Mouse (Mus musculus): ENCODE measurements around the gene Arl14ep.
"Not testable (repeated sequence)": the region's sequence is repeated elsewhere in the genome, so short reads cannot be mapped to it uniquely, and the experiment has no call there.

Arl14ep gene

DNA sequence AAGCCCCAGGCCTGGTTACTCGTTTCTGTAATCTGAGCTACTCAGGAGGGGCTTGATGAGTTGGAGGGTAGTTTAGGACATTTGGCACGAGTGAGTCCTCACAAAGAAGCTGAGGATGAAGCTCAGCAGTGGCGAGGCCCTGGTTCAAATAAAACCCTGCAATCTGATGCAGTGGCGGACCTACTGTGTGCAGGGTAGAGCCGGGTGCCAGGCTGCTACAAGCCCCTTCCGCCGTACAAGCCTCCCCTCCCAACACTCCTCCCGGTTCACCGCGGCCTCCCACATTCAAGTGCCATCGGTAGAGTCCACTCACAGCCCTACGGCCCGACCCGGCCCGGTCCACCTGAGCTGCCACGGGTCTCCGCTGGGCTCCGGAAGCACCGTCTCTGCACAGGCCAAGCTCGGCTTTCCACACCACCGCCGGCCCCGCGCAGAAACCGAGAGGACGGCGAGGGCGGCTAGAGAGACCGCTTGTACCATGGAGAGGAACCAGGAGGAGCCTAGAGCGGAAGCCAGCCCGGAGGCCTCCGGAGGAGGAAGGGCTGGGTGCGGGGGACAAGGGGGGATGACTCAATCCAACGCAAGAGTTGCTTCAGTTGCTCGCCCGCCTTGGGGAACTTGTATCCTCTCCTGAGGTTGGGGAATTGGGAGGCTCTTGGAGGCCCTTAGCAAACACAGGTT, at the start of gene Arl14ep:
Gene Arl14ep (minus strand): TSS at position 466 of the 681 bp plus-strand sequence.
- peak; percentile 94 for DNase-seq

DNA sequence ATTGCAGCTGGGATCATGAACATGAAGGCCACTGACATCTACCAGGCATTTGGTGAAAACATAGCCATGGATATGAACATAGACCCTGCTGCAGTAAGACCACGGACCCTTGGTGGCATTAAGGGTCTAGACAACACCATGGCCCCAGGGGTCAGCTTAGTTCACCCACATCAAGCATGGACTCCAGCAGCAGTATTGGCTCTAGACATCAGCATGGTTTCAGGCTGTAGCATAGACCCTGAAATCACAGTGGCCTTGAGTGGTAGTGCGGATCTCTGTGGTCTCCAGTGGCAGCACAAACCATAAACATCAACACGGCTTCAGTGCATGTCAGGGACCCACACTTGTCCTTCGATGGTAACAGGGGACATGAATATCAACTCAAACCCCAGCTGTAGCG, 48.5 kb upstream of the Arl14ep start:
- no peak for DNase-seq

DNA sequence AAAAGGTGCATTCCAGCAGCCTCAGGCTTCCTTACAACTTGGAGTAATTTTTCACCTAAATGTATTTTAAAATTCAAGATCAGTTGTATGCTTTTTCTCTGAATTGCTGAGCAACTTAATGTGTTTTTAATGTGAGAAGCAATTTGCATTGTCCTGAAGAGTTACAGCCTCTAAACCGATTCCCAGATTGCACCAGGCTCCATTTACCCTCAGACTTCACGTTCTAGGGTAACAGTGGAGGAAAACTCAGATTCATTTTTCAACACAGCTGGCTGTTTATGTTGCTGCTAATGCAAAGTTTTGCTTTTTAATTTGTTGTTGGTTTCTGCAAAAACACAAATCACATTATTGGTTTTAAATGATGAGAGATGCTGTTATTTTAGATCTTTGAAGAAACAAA, 45.1 kb upstream of the Arl14ep start:
- DNase-seq, result no peak

DNA sequence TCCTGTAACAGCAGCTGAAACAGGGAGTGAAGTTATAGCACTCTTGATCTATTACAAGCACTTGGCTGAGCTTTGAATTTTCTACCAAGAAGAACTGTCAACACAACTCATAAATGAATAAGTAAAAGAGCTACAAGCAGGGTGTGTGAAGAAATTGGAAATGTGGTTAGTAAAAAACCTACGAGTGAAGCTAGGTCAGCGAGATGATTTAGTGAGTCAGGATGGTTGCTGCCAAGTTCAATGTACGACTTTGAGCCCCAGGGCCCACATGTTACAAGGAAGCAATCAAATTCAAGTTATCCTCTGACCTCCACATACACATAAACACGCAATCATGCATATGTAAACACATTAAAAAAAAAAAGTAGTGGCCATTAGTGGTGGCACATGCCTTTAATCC, 38.9 kb upstream of the Arl14ep start:
- no peak for DNase-seq

DNA sequence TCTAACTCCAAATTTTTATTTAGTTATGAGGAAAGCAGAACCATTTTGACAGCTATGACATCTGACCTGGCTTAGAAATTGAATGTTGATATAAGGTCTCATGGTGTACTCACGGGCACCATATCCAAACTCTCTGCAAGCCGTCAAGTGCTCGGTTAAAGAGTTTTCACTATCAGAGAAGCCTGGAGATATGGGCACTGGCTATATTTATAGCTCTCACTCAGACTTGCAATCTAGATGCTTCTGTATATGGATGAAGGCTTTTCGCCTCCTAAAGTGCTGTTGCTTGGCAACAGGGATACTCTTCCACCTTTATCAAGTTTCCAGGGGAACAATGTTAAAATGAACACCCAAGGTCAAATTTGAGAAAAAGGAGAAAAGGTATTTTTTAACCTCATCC, 38.1 kb upstream of the Arl14ep start:
- DNase-seq, result no peak

DNA sequence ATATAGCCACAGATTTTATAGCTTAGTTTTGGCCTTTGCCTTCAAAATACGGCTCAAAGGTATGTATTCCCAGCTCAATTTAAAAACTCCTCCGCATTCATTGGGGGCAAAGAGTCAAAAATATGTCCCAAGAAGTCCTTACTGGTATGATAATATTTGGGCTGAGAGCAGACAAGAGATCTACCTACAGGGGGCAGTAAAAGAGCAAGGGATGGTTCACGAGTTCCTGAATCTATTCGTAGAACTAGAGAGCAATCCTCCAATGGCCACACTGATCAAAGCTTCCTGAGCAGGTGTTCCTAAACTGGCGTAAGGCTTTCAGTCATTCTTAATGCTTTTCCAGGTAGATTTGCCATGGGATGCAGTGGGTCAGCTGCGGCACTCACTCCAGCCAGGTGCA, 35.9 kb upstream of the Arl14ep start:
- no peak for DNase-seq

DNA sequence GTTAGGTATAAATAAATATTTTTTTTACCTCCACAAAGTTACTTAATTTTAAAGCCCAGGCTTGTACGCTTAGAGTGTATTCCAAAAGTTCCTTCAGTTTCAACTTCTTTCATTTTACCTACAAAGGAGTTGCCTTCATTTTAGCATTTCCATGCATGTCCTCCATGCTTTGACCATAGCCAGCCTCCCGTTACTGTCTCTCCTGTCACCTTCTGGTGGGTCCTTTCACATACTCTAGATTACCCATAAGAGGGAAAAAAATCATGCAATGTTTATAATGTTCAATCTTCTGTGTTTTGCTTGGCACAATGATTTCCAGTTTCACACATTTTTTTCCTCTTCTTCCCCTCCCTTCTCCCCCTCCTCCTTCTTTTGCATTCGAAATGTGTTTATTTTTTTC, 32.2 kb upstream of the Arl14ep start:
- no peak for DNase-seq

DNA sequence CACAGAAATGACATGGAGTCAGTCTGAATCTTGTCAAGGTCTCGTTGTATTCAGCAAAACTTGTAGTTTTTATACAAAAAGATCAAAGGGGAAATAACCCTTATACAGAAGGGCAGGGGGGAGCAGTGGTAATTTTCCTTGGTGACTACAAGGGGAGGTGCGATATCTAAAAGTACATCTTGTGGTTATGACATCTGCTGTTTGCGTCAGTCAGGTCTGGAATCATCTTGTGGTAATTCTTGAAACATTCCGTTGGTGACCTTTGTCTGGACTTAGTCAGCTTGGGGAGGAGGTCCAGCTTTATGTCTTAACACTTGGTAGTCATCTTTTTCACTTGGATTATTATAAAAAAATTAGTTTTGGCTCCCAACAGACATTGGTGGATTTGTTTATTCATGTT, 31.7 kb upstream of the Arl14ep start:
- DNase-seq, result not testable (repeated sequence)

DNA sequence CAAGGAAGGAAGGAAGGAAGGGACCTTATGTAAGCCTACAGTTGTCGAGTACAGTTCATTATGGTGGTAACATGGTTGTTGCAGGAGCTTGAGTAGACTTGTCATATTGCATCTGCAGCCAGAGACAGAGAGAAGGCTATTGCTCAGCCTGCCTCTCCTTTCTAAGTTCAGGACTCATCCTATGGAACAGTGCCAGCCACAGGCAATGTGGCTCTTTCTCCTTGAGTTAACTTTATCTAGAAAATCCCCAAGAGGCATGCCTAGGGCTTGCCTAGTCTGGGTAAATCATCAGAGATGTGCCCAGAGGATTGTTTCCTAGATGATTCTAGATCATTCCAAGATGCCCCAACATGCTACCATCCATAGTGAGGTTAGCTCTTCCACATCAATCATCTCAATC, 17.0 kb upstream of the Arl14ep start:
- DNase-seq, result no peak

DNA sequence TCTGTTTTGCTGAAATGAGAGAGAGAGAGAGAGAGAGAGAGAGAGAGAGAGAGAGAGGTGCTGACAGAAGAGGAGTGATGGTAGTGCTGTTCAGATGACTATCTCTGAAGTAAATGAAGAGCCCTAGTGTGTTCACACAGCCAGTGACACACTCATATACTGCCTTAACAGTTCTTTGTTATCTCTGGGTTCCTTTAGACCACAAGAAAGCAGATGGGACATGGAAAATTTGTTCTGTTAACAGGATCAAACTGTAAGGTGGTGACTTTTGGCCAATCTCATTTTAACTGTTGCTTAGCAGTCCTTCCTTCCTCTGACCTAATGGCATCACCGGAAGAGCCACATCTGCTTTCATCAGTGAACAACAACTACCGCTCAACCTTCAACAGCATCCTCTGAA, 10.7 kb upstream of the Arl14ep start:
- no peak for DNase-seq

DNA sequence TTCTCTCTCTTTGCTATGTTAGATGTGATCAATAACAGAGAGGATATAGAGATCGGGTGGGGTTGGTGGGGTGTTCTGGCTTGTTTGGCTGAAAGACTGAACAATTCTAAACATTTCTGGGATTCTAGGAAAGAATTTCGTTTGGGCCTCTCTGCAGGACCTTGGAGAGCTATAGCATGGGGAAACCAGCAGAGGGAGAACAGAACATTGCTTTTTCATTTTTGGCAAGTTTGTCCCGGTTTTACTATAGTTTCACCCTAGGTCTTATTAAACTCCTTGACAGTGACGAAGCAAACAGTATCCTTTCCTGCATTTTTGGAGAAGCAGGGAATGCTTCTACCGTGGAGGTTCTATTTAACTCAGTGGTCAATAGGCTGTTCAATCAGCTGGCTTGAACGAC, 8.3 kb upstream of the Arl14ep start:
- no peak for DNase-seq

DNA sequence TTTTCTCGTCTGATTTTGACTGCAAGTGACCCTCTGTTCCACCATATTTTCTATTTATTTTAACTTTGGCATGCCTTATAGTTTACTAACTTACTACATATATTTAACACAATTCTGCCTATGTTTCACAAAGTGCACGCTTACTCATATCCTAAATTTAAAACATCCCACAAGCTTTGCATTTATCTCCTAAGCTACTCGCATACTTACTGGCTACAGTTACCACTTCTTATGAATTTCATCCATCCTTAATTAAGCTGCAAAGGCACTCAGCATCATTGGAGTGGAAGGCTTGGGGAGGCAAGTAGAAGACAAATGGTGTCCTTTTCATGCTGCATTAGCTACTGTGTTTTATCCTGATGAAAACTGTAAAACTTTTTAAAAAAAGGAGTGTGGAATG, 2.2 kb upstream of the Arl14ep start:
- no peak for DNase-seq

DNA sequence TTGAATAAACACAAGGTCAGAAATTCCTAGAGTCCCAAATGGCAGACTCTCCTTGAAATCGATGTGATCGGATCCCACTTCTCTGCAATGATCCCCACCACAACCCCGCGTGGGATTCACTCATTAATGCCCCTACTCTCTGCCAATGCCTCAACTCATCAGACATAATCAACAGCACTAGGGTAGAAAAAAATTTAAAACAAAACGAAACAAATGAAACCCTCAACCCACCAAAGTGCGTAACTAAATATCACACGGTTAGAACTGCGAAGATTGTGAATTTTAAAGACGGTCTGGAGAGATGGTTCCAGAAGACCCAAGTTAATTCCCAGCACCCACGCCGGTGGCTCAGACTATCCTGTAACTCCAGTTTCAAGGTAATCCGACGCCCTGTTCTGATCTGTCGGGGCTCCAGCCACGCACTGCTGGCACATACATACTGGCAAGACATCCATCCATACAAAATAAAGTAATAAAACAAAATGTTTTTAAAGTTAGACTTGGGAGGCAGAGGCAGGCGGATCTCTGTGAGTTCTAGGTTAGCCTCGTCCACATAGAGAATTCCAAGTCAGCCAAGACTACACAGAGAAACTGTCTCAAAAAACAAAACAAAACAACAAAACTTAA, 779 bp downstream of the Arl14ep start:
- DNase-seq, result no peak

DNA sequence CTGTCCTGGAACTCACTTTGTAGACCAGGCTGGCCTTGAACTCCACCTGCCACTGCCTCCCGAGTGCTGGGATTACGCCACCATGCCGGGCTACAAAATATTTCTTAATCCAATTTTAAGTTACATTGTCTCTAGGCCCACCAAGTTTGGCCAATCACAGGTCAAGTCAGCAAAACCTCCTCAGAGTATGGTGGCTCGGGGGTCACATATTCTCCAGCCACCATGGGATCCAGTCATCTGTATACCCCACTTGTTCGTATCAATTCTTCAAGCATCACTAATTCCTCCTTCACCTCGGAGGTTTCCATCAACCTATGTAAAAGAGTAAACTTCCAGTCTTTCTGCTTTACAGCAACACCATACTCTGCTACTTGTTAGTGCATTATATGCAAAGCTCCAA, 1.4 kb downstream of the Arl14ep start:
- DNase-seq, result no peak

DNA sequence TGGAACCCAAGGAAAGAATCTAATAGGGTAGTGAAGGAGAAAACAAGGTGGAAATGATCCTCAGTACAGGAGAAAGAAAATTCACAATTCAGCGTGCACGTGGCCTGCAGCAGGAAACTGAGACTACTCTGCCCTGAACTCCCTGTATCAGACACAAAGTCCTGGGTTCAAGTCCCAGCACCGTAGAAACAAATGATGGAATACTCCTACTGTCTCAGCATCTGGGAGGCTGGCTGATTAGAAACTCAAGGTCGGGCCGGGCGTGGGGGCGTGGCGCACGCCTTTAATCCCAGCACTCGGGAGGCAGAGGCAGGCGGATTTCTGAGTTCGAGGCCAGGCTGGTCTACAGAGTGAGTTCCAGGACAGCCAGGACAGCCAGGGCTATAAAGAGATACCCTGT, 3.3 kb downstream of the Arl14ep start:
- no peak for DNase-seq

DNA sequence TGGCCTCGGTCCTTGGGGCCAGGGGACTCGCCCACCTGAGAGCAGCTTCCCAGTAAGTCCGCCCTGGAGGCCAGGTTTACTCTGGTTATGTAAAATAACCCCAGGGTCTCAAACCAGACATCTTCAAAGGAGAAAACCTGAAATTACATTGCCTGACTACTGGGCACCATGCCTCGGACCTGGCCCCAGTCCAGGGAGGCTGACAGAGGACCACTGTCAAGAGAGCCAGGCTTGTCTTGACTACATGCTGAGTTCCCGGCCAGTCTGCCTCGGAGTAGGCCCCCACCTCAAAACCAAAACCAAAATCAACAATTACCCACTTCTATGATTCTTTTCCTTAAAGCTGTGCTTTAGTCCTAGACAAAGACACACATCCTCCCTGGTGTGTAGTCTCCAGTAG, 5.9 kb downstream of the Arl14ep start:
- DNase-seq, result no peak

DNA sequence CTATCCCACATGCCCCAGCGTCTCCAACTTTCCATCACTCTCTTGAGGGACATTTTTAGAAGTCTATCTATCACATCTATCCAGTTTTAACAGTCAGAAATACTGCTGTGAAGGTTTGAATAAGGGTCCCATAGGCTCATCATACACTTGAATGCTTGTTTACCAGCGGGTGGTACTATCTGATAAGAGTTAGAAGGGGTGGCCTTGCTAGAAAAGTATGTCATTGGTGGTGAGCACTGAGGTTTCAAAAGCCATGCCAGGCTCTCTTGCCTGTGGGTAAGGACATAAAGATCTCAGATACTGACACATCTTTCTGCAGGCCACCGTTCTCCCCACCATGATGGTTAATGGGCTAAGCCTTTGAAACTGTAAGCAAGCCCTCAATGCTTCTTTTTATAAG, 10.7 kb downstream of the Arl14ep start:
- no peak for DNase-seq

DNA sequence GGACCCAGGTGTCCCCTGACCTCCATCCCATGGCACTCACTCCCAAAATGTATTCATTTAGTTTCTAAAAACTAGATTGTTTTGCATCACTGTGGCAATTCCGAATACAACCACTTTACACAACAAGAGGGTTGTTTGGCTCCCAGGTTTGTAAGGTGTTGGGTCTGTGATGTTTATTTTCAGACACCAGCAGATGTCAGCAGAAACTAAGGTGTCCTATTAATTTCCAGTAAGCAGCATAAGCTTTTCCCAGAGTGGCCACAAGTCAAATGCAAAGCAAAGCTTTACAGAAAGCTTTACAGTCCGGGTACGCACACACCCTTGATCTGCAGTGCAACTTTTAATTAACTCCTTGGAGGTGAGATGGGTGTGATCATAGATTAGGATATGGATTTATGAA, 12.6 kb downstream of the Arl14ep start:
- no peak for DNase-seq

DNA sequence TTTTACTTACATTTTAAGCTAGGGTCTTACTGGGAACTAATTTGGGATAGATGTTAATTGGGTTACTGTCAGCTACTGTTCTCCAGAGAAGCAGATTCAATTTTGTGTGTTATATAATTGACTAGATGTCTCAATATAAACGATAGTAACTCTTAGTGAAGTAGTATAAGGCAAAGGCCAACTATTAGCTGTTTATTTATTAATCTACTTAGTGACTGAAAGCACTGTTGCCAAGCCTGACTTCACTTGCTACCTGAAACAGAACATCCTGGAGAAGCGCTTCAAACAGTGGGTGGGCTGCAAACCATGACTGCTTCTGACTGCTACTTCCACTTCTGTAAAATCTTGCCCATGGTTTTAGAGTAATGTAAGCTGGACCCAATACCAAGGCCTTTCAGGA, 13.2 kb downstream of the Arl14ep start:
- DNase-seq, result no peak

DNA sequence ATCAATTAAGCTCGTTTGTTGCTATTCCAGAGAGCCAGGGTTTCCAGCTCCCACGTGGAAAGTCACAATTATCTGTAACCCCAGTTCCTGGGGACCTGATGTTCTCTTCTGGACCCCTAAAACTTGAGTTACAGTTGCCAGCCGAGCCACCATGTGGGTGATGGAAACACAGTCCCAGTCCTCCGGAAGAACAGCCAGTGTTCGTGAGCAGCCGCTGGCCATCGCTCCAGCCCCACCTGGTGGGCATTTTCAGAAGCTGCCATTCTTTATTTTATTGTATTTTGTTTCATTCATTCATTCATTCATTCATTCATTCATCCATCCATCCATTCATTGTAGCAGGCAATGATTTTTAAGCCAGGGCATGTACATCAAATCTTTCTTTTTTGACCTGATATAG, 14.0 kb downstream of the Arl14ep start:
- peak; percentile 58 for DNase-seq

DNA sequence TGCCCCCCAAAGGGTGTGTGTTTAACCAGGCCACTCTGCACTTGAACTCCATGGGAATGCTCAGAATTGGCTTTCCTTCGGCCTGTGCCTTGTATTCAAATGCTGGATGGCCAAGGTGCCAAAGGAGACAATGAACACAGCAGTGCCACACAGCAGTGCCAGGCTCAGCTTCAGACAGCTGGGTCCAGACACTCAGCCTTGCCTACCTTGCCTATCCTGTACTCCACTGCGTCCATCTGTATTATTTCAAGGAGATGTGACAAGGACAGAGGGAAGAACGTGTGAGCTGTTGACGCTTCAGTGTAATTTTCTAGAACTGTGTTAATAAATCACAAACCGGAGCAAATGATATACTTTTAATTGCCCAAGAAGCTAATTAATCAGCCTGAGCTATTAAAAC, 14.8 kb downstream of the Arl14ep start:
- DNase-seq, result no peak

DNA sequence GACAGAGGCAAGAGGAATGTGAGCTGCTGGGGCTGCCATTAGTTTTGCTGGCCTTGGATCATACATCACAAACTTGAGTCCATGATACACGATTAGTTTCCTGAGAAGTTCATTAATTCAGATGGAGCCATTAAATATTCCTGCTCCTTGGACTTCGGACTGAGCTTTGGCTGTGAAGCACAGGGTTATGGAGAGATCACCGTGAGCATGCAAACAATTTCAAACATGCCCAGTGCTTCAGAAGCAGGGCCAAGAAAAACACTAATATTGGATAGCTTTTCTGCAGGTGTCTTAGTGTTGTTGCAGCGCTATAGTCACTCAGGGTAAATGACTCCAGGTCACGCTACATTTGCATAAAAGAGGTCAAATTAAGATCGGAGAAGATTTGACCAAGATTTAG, 15.3 kb downstream of the Arl14ep start:
- no peak for DNase-seq

DNA sequence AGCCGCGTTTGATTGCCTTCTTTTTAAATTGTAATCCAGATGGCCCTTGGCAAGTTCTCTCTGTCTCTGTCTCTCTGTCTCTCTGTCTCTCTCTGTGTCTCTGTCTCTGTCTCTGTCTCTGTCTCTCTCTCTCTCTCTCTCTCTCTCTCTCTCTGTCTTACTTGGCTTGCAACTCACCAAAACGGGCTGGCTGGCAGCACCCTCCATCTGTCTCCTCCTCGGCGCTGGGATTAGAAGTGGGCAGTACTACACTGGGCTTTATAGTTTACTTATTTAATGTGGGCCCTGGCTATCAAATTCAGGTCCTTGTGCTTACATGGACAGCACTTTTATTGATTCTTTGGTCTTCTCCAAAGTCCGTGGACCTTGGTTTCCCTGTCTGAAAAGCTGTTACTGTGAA, 18.1 kb downstream of the Arl14ep start:
- DNase-seq, result no peak

DNA sequence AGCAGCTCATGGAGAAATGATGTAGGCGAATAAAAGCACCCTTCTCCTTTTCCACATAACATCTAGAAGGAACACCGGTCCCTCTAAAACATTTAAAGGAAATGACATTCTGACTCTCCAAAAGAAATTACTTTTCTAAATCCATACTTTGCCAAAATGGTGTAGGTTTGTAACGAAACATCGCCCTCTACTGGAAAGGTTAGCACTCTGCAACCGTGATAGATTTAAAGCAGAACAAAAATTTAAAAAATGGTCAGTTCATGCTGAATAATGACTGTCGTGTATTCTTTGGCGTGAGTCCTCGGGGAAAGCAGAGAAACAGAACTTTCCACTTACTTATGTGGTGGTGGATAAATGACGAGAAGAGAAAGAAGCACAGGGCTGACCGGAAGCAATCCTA, 18.6 kb downstream of the Arl14ep start:
- peak; percentile 67 for DNase-seq

DNA sequence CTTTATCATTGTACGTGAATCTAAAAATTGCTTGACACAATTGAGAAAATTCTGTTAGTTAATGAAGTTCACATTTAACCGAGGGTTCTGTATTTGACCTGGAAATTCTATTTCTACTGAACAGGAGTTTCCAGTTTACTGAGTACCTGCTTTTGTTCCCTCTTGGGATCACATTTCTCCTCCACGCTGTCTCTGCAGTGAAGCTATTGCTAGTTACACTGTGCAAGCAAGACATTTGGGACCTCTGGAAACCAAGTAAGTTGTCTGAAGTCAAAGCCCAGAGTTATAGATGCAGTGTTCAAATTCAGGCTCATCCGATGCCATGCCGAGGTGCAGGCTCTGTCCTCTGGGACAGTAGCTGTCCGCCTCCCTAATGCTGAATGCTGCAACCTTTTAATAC, 19.2 kb downstream of the Arl14ep start:
- DNase-seq, result no peak
